Mouse (Mus musculus) frontal cortex, postnatal 14 days (tissue): Measurements from ENCODE around the gene Wfs1.
A peak's percentile ranks its signal among the peaks of the same experiment; 100 is the strongest.
"Not testable (repeated sequence)": the region's sequence is repeated elsewhere in the genome, so short reads cannot be mapped to it uniquely, and the experiment has no call there.

Source experiments
- DNase-seq, 2 experiments: peaks; one replicate each; pipeline ENCODE4 v3.0.0; 2022; ENCODE audit warnings: low spot score in 2 of 2

The Wfs1 gene

GRCm38 (mm10) chr5:36988124-36988780 is 753 bp downstream of the Wfs1 start:
- no peak for DNase-seq

GRCm38 (mm10) chr5:36986617-36987016 is 2.4 kb downstream of the Wfs1 start:
- no peak for DNase-seq

- no peak for DNase-seq
These were observed 6.7 kb downstream of the Wfs1 start for GRCm38 (mm10) chr5:36982271-36982670.

GRCm38 (mm10) chr5:36979631-36980030 is 9.4 kb downstream of the Wfs1 start:
- DNase-seq, result no peak

- DNase-seq, result no peak
These were observed 10.0 kb downstream of the Wfs1 start for GRCm38 (mm10) chr5:36979001-36979400.

- DNase-seq, result no peak
These were observed 11.2 kb downstream of the Wfs1 start for GRCm38 (mm10) chr5:36977809-36978208.

GRCm38 (mm10) chr5:36975336-36975735 is 13.7 kb downstream of the Wfs1 start:
- DNase-seq, result no peak

- DNase-seq, result no peak
These were observed 17.4 kb downstream of the Wfs1 start for GRCm38 (mm10) chr5:36971587-36971986.

GRCm38 (mm10) chr5:36960501-36960900 is 28.5 kb downstream of the Wfs1 start:
- no peak for DNase-seq

GRCm38 (mm10) chr5:36958837-36959236 is 30.2 kb downstream of the Wfs1 start:
- DNase-seq, result peak; percentile 70 to 75

- DNase-seq, result no peak
These were observed 33.6 kb downstream of the Wfs1 start for GRCm38 (mm10) chr5:36955366-36955765.

- DNase-seq, result no peak
These were observed 36.7 kb downstream of the Wfs1 start for GRCm38 (mm10) chr5:36952311-36952710.

GRCm38 (mm10) chr5:36950871-36951270 is 38.1 kb downstream of the Wfs1 start:
- no peak for DNase-seq

- DNase-seq, result peak in 1 of 2 experiments; percentile 68
These were observed 40.2 kb downstream of the Wfs1 start for GRCm38 (mm10) chr5:36948831-36949230.

- DNase-seq, result no peak
These were observed 42.6 kb downstream of the Wfs1 start for GRCm38 (mm10) chr5:36946445-36946844.

GRCm38 (mm10) chr5:36945713-36946112 is 43.3 kb downstream of the Wfs1 start:
- no peak for DNase-seq

- DNase-seq, result peak in 1 of 2 experiments; percentile 54
These were observed 43.8 kb downstream of the Wfs1 start for GRCm38 (mm10) chr5:36945102-36945701.

- DNase-seq, result no peak
These were observed 44.5 kb downstream of the Wfs1 start for GRCm38 (mm10) chr5:36944552-36944951.

GRCm38 (mm10) chr5:36942446-36942845 is 46.6 kb downstream of the Wfs1 start:
- no peak for DNase-seq

GRCm38 (mm10) chr5:36938991-36939390 is 50.0 kb downstream of the Wfs1 start:
- DNase-seq, result not testable (repeated sequence)

GRCm38 (mm10) chr5:36938021-36938420 is 51.0 kb downstream of the Wfs1 start:
- no peak for DNase-seq

- DNase-seq, result no peak
These were observed 52.5 kb downstream of the Wfs1 start for GRCm38 (mm10) chr5:36936548-36936947.
